Mouse (Mus musculus): ENCODE measurements around the gene Rhobtb3. TPM values are rescaled to one million over a fixed set of nuclear protein-coding genes. Genes with fewer than 3 reads are reported as not detected.
A peak's percentile ranks its signal among the peaks of the same experiment; 100 is the strongest.

Gene Rhobtb3
- polyA plus RNA-seq, 2 experiments, result 1.9 to 3.4 TPM

GRCm38 (mm10) chr13:75845519-75846166 lies 98.1 kb downstream of the Rhobtb3 start:
- peaks cover 10 to 26% of the 10 kb centered on the region in 2 experiments; a peak in 3 of 4 replicates for H3K4me1 ChIP-seq (replicated peaks; ENCODE audit: control insufficient read depth in 2 of 2, insufficient read depth in 2 of 2, low read length in 1 of 2)
- H3K4me2 ChIP-seq (ENCODE audit: low read depth), result no peak overlapping the region
- no peak overlapping the region for H3K9ac ChIP-seq (replicated peaks)

GRCm38 (mm10) chr13:75844833-75845518 lies 98.7 kb downstream of the Rhobtb3 start:
- Histone ChIP-seq H3K4me3 (ENCODE audit: insufficient read depth in 1 of 2, low read depth in 2 of 2, low read length in 2 of 2) (no peak overlapping the region), H3K36me3 (replicated peaks; ENCODE audit: control insufficient read depth, insufficient read depth, low read depth) (no peaks in the 10 kb centered on the region), H3K27me3 (ENCODE audit: control insufficient read depth, insufficient read depth, low read length) (no peaks in the 10 kb centered on the region), H3K4me2 (ENCODE audit: low read depth) (no peak overlapping the region), H3K27ac (no peak overlapping the region), H3K9ac (replicated peaks) (no peak overlapping the region), H3K9me3 (ENCODE audit: control insufficient read depth, low read length) (no peaks in the 10 kb centered on the region), H3K4me1 (replicated peaks; ENCODE audit: control insufficient read depth in 2 of 2, insufficient read depth in 2 of 2, low read length in 1 of 2) (peaks cover 10 to 28% of the 10 kb centered on the region in 2 experiments; a peak in 3 of 4 replicates)
- DNase-seq (ENCODE audit: low read depth in 3 of 3, low spot score in 3 of 3) (no peak), ATAC-seq (ENCODE audit: insufficient read depth) (no peak)
- 73% methylated on average over 2 of the region's 2 CpGs for WGBS (ENCODE audit: insufficient replicate concordance)
- TF ChIP-seq CTCF (IDR thresholded peaks at IDR 0.05; ENCODE audit: low read depth) (no peak), EP300 (IDR thresholded peaks at IDR 0.05; ENCODE audit: low read depth) (no peak)

More at GRCm38 (mm10) chr13:75845519-75846166, 98.1 kb downstream of the Rhobtb3 start:
- Histone ChIP-seq H3K36me3 (replicated peaks; ENCODE audit: control insufficient read depth, insufficient read depth, low read depth) (no peaks in the 10 kb centered on the region), H3K9me3 (ENCODE audit: control insufficient read depth, low read length) (no peaks in the 10 kb centered on the region), H3K27ac (no peak overlapping the region), H3K27me3 (ENCODE audit: control insufficient read depth, insufficient read depth, low read length) (no peaks in the 10 kb centered on the region), H3K4me3 (ENCODE audit: insufficient read depth in 1 of 2, low read depth in 2 of 2, low read length in 2 of 2) (no peak overlapping the region)
- DNase-seq (ENCODE audit: low read depth in 3 of 3, low spot score in 3 of 3) (no peak), ATAC-seq (ENCODE audit: insufficient read depth) (no peak)
- 26% methylated on average over 4 of the region's 4 CpGs for WGBS (ENCODE audit: insufficient replicate concordance)
- no peak for TF ChIP-seq EP300 (IDR thresholded peaks at IDR 0.05; ENCODE audit: low read depth)
- TF ChIP-seq CTCF (IDR thresholded peaks at IDR 0.05; ENCODE audit: low read depth), result no peak

GRCm38 (mm10) chr13:75843993-75844683 lies 99.6 kb downstream of the Rhobtb3 start:
- no peaks in the 10 kb centered on the region for H3K36me3 ChIP-seq (replicated peaks; ENCODE audit: control insufficient read depth, insufficient read depth, low read depth)
- no peak overlapping the region for H3K27ac ChIP-seq
- 43% methylated on average over 8 of the region's 8 CpGs for WGBS (ENCODE audit: insufficient replicate concordance)
- DNase-seq (ENCODE audit: low read depth in 3 of 3, low spot score in 3 of 3) (no peak), ATAC-seq (ENCODE audit: insufficient read depth) (no peak)
- H3K9ac ChIP-seq (replicated peaks), result no peak overlapping the region
- TF ChIP-seq CTCF (IDR thresholded peaks at IDR 0.05; ENCODE audit: low read depth) (no peak), EP300 (IDR thresholded peaks at IDR 0.05; ENCODE audit: low read depth) (no peak)
- H3K4me1 ChIP-seq (replicated peaks; ENCODE audit: control insufficient read depth in 2 of 2, insufficient read depth in 2 of 2, low read length in 1 of 2), result peaks cover 10 to 32% of the 10 kb centered on the region in 2 experiments; a peak in 3 of 4 replicates
- no peak overlapping the region for H3K4me3 ChIP-seq (ENCODE audit: insufficient read depth in 1 of 2, low read depth in 2 of 2, low read length in 2 of 2)
- no peaks in the 10 kb centered on the region for H3K27me3 ChIP-seq (ENCODE audit: control insufficient read depth, insufficient read depth, low read length)
- peak overlapping the region; percentile 24; the same call in 1 of the 2 replicates for H3K4me2 ChIP-seq (ENCODE audit: low read depth)
- H3K9me3 ChIP-seq (ENCODE audit: control insufficient read depth, low read length), result no peaks in the 10 kb centered on the region

- no peak for DNase-seq (ENCODE audit: low read depth in 3 of 3, low spot score in 3 of 3)
- Histone ChIP-seq H3K9me3 (ENCODE audit: control insufficient read depth, low read length) (no peaks in the 10 kb centered on the region), H3K27me3 (ENCODE audit: control insufficient read depth, insufficient read depth, low read length) (no peaks in the 10 kb centered on the region), H3K4me3 (ENCODE audit: insufficient read depth in 1 of 2, low read depth in 2 of 2, low read length in 2 of 2) (no peak overlapping the region), H3K4me2 (ENCODE audit: low read depth) (no peak overlapping the region), H3K9ac (replicated peaks) (no peak overlapping the region), H3K36me3 (replicated peaks; ENCODE audit: control insufficient read depth, insufficient read depth, low read depth) (no peaks in the 10 kb centered on the region), H3K27ac (no peak overlapping the region), H3K4me1 (replicated peaks; ENCODE audit: control insufficient read depth in 2 of 2, insufficient read depth in 2 of 2, low read length in 1 of 2) (peaks cover 10 to 35% of the 10 kb centered on the region in 2 experiments; a peak in 3 of 4 replicates)
- no peak for ATAC-seq (ENCODE audit: insufficient read depth)
- TF ChIP-seq EP300 (IDR thresholded peaks at IDR 0.05; ENCODE audit: low read depth) (no peak), CTCF (IDR thresholded peaks at IDR 0.05; ENCODE audit: low read depth) (no peak)
- 78% methylated on average over 5 of the region's 5 CpGs for WGBS (ENCODE audit: insufficient replicate concordance)
Measured at GRCm38 (mm10) chr13:75843331-75843730, 100.4 kb downstream of the Rhobtb3 start.

- ATAC-seq (ENCODE audit: insufficient read depth), result no peak
- Histone ChIP-seq H3K36me3 (replicated peaks; ENCODE audit: control insufficient read depth, insufficient read depth, low read depth) (no peaks in the 10 kb centered on the region), H3K9ac (replicated peaks) (no peak overlapping the region), H3K27ac (no peak overlapping the region), H3K4me1 (replicated peaks; ENCODE audit: control insufficient read depth in 2 of 2, insufficient read depth in 2 of 2, low read length in 1 of 2) (peaks cover 8 to 35% of the 10 kb centered on the region in 2 experiments; a peak in 3 of 4 replicates), H3K4me2 (ENCODE audit: low read depth) (peak overlapping the region; percentile 71), H3K4me3 (ENCODE audit: insufficient read depth in 1 of 2, low read depth in 2 of 2, low read length in 2 of 2) (0 out of 4 replicates have a peak overlapping the region, but pooled peaks of 1 of the 2 experiments have one; percentile 4), H3K9me3 (ENCODE audit: control insufficient read depth, low read length) (no peaks in the 10 kb centered on the region), H3K27me3 (ENCODE audit: control insufficient read depth, insufficient read depth, low read length) (no peaks in the 10 kb centered on the region)
- no peak for DNase-seq (ENCODE audit: low read depth in 3 of 3, low spot score in 3 of 3)
- 69% methylated on average over 3 of the region's 3 CpGs for WGBS (ENCODE audit: insufficient replicate concordance)
- TF ChIP-seq CTCF (IDR thresholded peaks at IDR 0.05; ENCODE audit: low read depth) (no peak), EP300 (IDR thresholded peaks at IDR 0.05; ENCODE audit: low read depth) (no peak)
Measured at GRCm38 (mm10) chr13:75841950-75842349, 101.8 kb downstream of the Rhobtb3 start.

All from liver, embryonic 14.5 days (tissue).